Mouse (Mus musculus): ENCODE data around the gene Prrx2.

DNA sequence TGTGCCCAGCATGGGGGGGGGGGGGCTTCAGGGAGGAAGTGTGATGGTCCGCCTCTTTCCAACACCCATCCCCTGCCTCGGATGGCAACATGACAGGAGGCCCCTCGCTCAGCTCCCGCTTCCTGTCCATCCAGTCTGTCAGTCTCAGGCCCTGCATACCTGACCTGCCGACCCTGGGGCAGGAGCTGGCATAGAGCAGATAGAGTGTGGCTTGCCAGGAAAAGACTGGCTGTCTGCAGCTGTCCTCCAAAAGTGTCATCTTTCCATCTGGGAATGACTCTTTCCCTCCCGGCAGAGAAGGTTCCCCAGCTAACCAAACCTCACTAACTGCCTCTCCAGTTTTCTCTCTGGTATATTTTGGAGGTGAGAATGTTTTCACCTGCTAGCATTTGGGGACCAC is 15.8 kb downstream of the Prrx2 start:
- no peak for TF ChIP-seq GATA1 (IDR thresholded peaks at IDR 0.05; ENCODE audit: borderline replicate concordance, low read length)
- no peak for TF ChIP-seq FLI1 (IDR thresholded peaks at IDR 0.05; ENCODE audit: low read length)

All from megakaryocyte, embryonic 14.5 days (primary cell).